Mouse (Mus musculus): Measurements from ENCODE around the gene Ctla2b. TPM values are rescaled to one million over a fixed set of nuclear protein-coding genes. Genes with fewer than 3 reads are reported as not detected.

Ctla2b gene
- polyA plus RNA-seq, 1 experiment from 2014 or later, result 0.36 TPM

DNA sequence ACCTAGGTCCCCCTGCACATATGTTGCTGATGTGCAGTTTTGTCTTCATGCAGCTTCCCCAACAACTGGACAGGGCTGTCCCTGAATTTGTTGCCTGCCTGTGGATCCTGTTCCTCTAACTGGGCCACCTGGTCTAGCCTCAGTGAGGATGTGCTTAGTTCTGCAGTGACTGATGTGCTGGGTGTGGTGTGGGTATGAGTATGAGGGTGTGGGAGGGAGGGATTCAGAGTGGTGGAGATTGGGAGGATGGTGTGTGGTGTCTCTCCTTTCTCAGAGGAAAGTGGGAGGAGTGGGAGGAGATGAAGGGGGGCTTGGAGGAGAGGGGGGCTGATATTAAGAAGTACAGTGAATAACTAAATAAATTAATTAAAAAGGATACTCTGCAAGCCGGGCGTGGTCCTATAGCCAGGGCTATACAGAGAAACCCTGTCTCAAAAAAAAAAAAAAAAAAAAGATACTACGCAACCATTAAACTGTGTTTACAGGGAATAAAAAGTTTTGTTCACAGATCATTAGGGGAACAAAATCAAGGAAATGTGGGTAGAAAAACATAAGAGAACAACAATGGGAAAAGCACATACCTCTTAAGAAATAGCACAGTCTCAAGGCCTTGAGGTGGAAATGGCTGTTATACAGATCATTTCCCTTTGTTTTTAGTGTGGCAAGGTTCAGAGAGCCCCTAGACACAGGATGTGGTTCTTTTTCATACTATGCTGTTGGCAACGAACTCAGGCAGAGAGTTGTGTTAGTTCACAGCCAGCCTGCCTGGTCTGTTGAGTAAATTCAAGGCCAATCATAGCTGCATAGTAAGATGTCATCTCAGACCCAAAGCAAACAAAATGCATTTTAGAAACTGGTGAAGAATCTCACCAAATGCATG, 48.8 kb downstream of the Ctla2b start:
- no peak overlapping the region for H3K9ac ChIP-seq (replicated peaks; ENCODE audit: low read depth, low read length)
- H3K27ac ChIP-seq (ENCODE audit: low read depth, low read length), result no peak overlapping the region
- H3K9me3 ChIP-seq (ENCODE audit: control insufficient read depth, low read length), result no peaks in the 10 kb centered on the region
- 90% methylated on average over 4 of the region's 4 CpGs for WGBS
- H3K4me1 ChIP-seq (ENCODE audit: control insufficient read depth, insufficient read depth, low read length), result no peaks in the 10 kb centered on the region
- no peak overlapping the region for H3K4me2 ChIP-seq (ENCODE audit: low read depth, low read length)
- H3K36me3 ChIP-seq (ENCODE audit: control insufficient read depth, insufficient read depth, low read length), result no peaks in the 10 kb centered on the region
- H3K4me3 ChIP-seq (ENCODE audit: low read depth, low read length), result no peak overlapping the region
- no peaks in the 10 kb centered on the region for H3K27me3 ChIP-seq (ENCODE audit: control insufficient read depth, insufficient read depth, low read length)
- no peak for ATAC-seq (ENCODE audit: low read depth)

Other genes starting within 250 kb of the Ctla2b start
- gene BC051665, start 111.1 kb downstream of the Ctla2b start, polyA plus RNA-seq (2014; fragmentation: Nextera tagmentation; extraction: Ambion mirVana), result not detected in 2 replicates
- gene Ctsll3, start 94.6 kb downstream of the Ctla2b start, polyA plus RNA-seq (2014; fragmentation: Nextera tagmentation; extraction: Ambion mirVana), result not detected in 2 replicates
- not detected in 2 replicates for gene 4930486L24Rik, start 33.0 kb downstream of the Ctla2b start, polyA plus RNA-seq (2014; fragmentation: Nextera tagmentation; extraction: Ambion mirVana)
- gene Gm49392, start 553 bp downstream of the Ctla2b start, polyA plus RNA-seq (2014; fragmentation: Nextera tagmentation; extraction: Ambion mirVana), result not detected in 2 replicates
- not detected in 2 replicates for gene Tpbpb, start 7.4 kb upstream of the Ctla2b start, polyA plus RNA-seq (2014; fragmentation: Nextera tagmentation; extraction: Ambion mirVana)
- gene Gm49393, start 38.1 kb upstream of the Ctla2b start, polyA plus RNA-seq (2014; fragmentation: Nextera tagmentation; extraction: Ambion mirVana), result not detected in 2 replicates
- 0.31 and 2.1 TPM in 2 replicates for gene Gm49391, start 39.1 kb upstream of the Ctla2b start, polyA plus RNA-seq (2014; fragmentation: Nextera tagmentation; extraction: Ambion mirVana)
- gene Ctla2a, start 39.2 kb upstream of the Ctla2b start, polyA plus RNA-seq (2014; fragmentation: Nextera tagmentation; extraction: Ambion mirVana), result 11.6 and 15.6 TPM in 2 replicates
- not detected in 2 replicates for gene Tpbpa, start 44.5 kb upstream of the Ctla2b start, polyA plus RNA-seq (2014; fragmentation: Nextera tagmentation; extraction: Ambion mirVana)
- gene Ctsj, start 108.5 kb upstream of the Ctla2b start, polyA plus RNA-seq (2014; fragmentation: Nextera tagmentation; extraction: Ambion mirVana), result not detected in 2 replicates
- gene Ctsq, start 143.2 kb upstream of the Ctla2b start, polyA plus RNA-seq (2014; fragmentation: Nextera tagmentation; extraction: Ambion mirVana), result not detected in 2 replicates